Mouse (Mus musculus): ENCODE results near the gene Zfp60.

DNA sequence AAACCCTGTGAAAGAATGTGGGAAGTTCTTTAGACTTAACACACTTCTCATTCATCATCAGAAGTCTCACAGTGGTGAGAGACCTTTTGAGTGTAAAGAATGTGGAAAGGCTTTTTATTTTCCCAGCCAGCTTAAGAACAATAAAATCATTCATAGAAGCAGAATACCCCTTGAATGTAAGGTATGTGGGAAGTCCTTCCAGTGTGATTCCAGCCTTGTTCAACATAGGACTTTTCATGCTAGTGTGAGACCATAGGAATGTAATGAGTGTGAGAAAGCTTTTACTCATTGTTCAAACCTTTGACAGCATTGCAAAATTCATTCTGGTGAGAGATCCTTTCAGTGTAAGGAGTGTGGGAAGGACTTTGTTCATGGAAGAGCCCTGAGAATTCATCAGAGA, 63.4 kb downstream of the Zfp60 start:
- TF ChIP-seq POLR2A (IDR thresholded peaks at IDR 0.05; ENCODE audit: borderline replicate concordance, insufficient read depth, low read length) (no peak), CTCF (IDR thresholded peaks at IDR 0.05; ENCODE audit: borderline replicate concordance, insufficient read depth, low read depth, low read length) (no peak)

Data from cerebellum, adult 2 months (tissue).